Mouse (Mus musculus) lung, embryonic 16.5 days (tissue): Measurements from ENCODE around the gene Hnrnpul1. TPM values are rescaled to one million over a fixed set of nuclear protein-coding genes. Genes with fewer than 3 reads are reported as not detected.
"Not testable (repeated sequence)": the region's sequence is repeated elsewhere in the genome, so short reads cannot be mapped to it uniquely, and the experiment has no call there.

Experiments
- ATAC-seq: fragments of 200-750 bp; cut with Nextera tagmentation; 2 replicates; pipeline ENCODE4 v1.8.0; 2017; ENCODE audit warnings: low read depth, mild to moderate bottlenecking, moderate library complexity
- H3K27ac ChIP-seq: fragments of 300-500 bp; sonication (generic); 2 replicates; pipeline ENCODE4 v1.5.1; 2014; ENCODE audit warnings: mild to moderate bottlenecking, control low read depth, low read length
- H3K27me3 ChIP-seq: fragments of 300-500 bp; sonication (generic); 2 replicates; pipeline ENCODE4 v1.6.1; 2014; ENCODE audit warnings: low read depth, low read length, mixed read lengths; ENCODE audit not compliant: control insufficient read depth, insufficient read depth
- H3K36me3 ChIP-seq: fragments of 300-500 bp; sonication (generic); 2 replicates; pipeline ENCODE4 v1.6.1; 2014; ENCODE audit warnings: low read length; ENCODE audit not compliant: control insufficient read depth, insufficient read depth
- H3K4me1 ChIP-seq: fragments of 300-500 bp; sonication (generic); replicated peaks from 2 replicates; pipeline ENCODE4 v1.6.1; 2014; ENCODE audit warnings: low read length, mixed read lengths; ENCODE audit not compliant: control insufficient read depth, insufficient read depth
- H3K4me2 ChIP-seq: fragments of 300-500 bp; sonication (generic); 2 replicates; pipeline ENCODE4 v1.6.1; 2014; ENCODE audit warnings: low read depth, low read length, control low read depth
- H3K4me3 ChIP-seq: fragments of 300-500 bp; sonication (generic); 2 replicates; pipeline ENCODE4 v1.5.1; 2014; ENCODE audit warnings: mild to moderate bottlenecking, low read length, control low read depth
- H3K9ac ChIP-seq: fragments of 300-500 bp; sonication (generic); 2 replicates; pipeline ENCODE4 v1.6.1; 2014; ENCODE audit warnings: low read length, control low read depth
- H3K9me3 ChIP-seq: fragments of 300-500 bp; sonication (generic); 2 replicates; pipeline ENCODE4 v1.6.1; 2016; ENCODE audit warnings: low read length; ENCODE audit not compliant: control insufficient read depth
- WGBS: fragments of 180-500 bp; shearing (Covaris S2); extraction: QIAGEN DNeasy Blood & Tissue Kit; methylation state at CpG from one replicate; pipeline ENCODE4 v1.1.7; 2014; 5-methylcytosine and 5-hydroxymethylcytosine counted together
- polyA plus RNA-seq: library from polyadenylated mRNA; unstranded; fragments of >200 nt; fragmentation: Nextera tagmentation; extraction: Ambion mirVana; gene quantifications from 2 replicates; pipeline ENCODE4 v1.2.1, GENCODE M21; 2015

Gene Hnrnpul1
- polyA plus RNA-seq, 1 experiment from 2014 or later: 55.8 TPM

DNA sequence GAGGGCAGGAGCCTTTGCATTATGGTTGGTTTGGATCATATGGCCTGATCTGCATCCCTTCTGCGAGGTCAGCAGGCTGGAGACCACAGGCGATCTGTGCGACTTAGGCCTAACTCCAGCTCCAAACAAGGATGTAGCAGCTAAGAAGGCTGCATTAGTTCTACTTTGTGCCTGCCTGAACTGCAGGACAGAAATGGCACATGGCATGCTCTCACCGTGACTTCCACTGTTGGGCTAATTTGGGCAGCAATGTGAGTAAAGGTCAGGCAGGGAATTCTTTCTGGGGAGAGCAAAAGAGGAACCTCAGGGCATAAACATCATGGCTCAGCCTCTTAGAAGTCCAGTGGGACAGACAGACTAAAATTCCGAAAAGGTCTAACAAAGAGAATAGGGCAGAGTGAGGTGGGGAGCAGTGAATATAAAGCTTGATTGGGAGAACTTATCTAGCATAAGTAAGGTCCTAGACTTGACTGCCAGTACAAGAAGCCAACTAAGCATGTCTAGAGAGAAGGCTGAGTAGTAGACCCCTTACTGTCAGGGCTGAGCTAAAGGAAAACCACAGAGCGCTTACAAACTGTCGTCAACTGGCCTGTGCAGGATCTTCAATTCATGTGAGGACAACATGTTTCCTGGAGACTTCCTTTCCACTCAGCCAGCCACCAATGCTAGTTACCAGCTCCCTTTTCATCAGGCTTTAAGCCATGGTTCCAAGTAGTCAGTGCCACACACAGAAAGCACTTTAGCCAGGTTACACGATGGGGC is 23.1 kb downstream of the Hnrnpul1 start:
- no peak for ATAC-seq
- Histone ChIP-seq H3K9me3 (no peaks in the 10 kb centered on the region), H3K27me3 (no peaks in the 10 kb centered on the region), H3K36me3 (peaks cover 78% of the 10 kb centered on the region), H3K9ac (no peak overlapping the region), H3K4me2 (no peak overlapping the region), H3K4me1 (no peaks in the 10 kb centered on the region), H3K27ac (no peak overlapping the region), H3K4me3 (no peak overlapping the region)
- 88% methylated on average over 8 of the region's 8 CpGs for WGBS

DNA sequence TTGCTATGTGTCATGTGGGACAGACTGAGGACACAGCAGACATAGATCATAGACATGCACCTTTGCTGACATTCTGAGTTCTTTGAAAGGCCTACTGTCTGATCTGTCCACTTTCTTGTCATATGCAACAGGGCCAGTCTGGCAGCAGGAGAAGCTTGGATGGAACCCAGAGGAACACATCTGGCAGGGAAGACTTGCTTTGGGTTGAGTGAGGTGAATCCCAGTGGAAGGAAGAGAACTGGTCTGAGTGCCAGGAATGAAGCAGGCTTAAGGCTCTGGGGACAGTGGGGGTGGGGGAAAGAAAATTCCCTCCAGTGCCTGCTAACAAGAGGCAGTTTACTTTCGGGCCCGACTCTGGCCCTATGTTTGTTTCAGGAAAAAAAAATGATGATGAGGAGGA is 24.7 kb downstream of the Hnrnpul1 start:
- ATAC-seq: no peak
- no peaks in the 10 kb centered on the region for H3K4me1 ChIP-seq
- H3K9ac ChIP-seq: no peak overlapping the region
- peaks cover 86% of the 10 kb centered on the region for H3K36me3 ChIP-seq
- no peak overlapping the region for H3K4me3 ChIP-seq
- no peak overlapping the region for H3K27ac ChIP-seq
- H3K9me3 ChIP-seq: no peaks in the 10 kb centered on the region
- WGBS: 83% methylated on average over 2 of the region's 2 CpGs
- H3K27me3 ChIP-seq: no peaks in the 10 kb centered on the region
- H3K4me2 ChIP-seq: no peak overlapping the region

DNA sequence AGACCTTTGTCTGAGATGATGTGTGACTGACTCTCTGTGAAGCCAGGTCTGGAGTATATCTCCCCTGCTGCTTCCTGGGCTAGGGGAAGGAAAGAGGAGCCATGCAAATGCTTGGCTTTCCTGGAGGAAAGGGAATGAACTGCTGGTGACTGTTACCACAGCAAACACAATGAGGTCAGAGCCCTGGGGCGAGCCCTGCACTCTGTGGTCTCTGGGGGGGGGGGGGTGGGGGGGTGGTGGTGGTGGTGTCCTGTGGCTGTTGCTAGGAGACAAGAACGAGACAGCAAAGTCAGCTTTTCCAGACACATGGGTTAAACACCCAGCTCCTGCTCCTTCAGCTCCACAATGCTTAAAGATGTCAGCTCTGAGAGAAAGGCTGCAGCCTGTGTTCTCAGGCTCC is 25.2 kb downstream of the Hnrnpul1 start:
- no peaks in the 10 kb centered on the region for H3K4me1 ChIP-seq
- H3K4me3 ChIP-seq: no peak overlapping the region
- H3K36me3 ChIP-seq: peaks cover 86% of the 10 kb centered on the region
- H3K27ac ChIP-seq: no peak overlapping the region
- ATAC-seq: no peak
- no peaks in the 10 kb centered on the region for H3K27me3 ChIP-seq
- H3K4me2 ChIP-seq: no peak overlapping the region
- WGBS: 46% methylated on average over 2 of the region's 2 CpGs
- no peak overlapping the region for H3K9ac ChIP-seq
- H3K9me3 ChIP-seq: no peaks in the 10 kb centered on the region

DNA sequence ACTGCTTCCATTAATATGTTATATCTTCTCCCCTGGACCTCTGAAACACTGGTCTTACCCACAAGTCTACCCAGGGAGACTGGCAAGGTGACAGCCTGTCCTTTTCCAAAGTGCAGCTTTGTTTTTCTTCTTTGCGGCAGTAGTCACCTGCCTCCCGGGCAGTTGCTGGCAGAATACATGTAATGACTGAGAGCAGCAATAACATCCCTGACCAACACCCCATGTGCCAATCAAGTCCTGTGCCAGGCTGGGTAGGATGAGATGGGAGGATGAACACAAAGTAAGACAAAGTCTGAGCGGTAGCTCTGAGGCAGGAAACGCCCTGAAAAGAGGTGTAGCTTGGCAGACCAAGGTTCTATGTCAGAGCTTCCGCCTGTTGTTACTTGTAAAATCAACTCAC is 26.8 kb downstream of the Hnrnpul1 start:
- Histone ChIP-seq H3K4me2 (no peak overlapping the region), H3K9ac (no peak overlapping the region), H3K27ac (no peak overlapping the region), H3K27me3 (no peaks in the 10 kb centered on the region), H3K4me1 (no peaks in the 10 kb centered on the region), H3K4me3 (no peak overlapping the region), H3K36me3 (peaks cover 89% of the 10 kb centered on the region), H3K9me3 (no peaks in the 10 kb centered on the region)
- ATAC-seq: no peak
- 86% methylated on average over 5 of the region's 5 CpGs for WGBS

DNA sequence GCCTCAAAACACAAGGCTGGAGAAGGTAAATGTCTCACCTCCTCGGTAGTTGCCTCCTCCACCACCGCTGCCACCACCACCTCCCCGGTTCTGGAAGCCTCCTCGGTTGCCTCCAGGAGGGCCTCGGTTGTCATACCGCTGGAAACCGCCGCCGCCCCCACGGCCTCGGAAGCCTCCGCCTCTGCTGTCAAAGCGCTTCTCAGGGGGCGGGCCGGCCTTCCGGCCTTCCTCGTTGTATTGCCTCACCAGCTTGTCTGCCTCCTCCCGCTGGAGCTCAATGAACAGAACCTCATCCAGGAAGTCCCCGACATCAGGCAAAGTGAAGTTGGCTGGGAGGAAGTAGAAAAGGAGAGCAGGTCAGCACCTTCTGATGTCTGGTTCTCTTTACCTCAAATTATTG is 28.7 kb downstream of the Hnrnpul1 start:
- H3K4me2 ChIP-seq: no peak overlapping the region
- 75% methylated on average over 19 of the region's 19 CpGs for WGBS
- no peaks in the 10 kb centered on the region for H3K4me1 ChIP-seq
- ATAC-seq: no peak
- H3K4me3 ChIP-seq: no peak overlapping the region
- peaks cover 83% of the 10 kb centered on the region for H3K36me3 ChIP-seq
- no peaks in the 10 kb centered on the region for H3K9me3 ChIP-seq
- H3K27me3 ChIP-seq: no peaks in the 10 kb centered on the region
- H3K27ac ChIP-seq: no peak overlapping the region
- no peak overlapping the region for H3K9ac ChIP-seq

DNA sequence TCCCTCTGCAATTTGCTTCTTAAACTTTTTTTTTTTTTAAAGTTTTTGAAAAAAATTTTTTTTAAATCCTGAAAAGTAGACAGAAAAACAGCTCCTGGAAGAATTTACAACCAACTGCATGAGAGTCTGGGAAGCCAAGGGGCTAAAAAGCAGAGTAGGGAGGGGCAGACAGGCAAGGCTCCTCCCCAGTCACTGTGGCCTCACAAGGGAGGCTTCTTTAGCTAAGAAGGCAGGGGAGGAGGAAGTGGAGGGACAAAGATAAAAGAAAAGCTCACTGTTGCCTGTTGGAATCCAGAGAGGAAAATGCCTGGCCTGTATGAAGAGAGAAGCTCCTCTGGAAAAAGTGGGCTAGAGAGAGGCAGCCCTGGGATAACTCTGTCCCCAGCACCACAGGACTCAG is 32.8 kb downstream of the Hnrnpul1 start:
- H3K36me3 ChIP-seq: peaks cover 54% of the 10 kb centered on the region
- not testable (repeated sequence) for H3K9me3 ChIP-seq, ATAC-seq

DNA sequence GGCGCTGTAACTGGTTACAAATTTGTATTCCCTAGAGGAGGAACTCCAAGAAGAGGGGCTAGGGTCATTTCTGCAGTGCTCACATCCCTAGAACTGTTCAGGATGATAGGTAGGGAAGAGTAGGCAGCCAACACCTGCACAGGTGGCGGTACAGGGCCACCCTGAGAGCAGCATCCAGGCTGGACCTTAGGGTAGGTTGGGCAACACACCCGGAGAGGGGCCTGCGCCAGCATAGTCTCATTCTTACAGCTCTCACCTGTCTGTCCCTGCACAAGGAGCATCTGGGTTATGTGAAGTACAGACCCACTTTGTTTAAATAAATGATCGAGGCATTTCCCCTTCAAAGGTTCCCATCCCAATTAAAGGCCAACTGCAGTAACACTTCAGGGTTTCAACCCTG is 33.8 kb downstream of the Hnrnpul1 start:
- Histone ChIP-seq H3K36me3 (peaks cover 47% of the 10 kb centered on the region), H3K27me3 (no peaks in the 10 kb centered on the region), H3K4me1 (peaks cover 17% of the 10 kb centered on the region), H3K4me3 (no peak overlapping the region), H3K9me3 (no peaks in the 10 kb centered on the region), H3K9ac (no peak overlapping the region), H3K4me2 (no peak overlapping the region), H3K27ac (no peak overlapping the region)
- WGBS: 77% methylated on average over 5 of the region's 5 CpGs
- ATAC-seq: no peak

More for the DNA sequence above, 32.8 kb downstream of the Hnrnpul1 start:
- not testable (repeated sequence) for H3K9ac ChIP-seq, H3K27ac ChIP-seq, H3K4me2 ChIP-seq, H3K4me3 ChIP-seq, H3K27me3 ChIP-seq
- peaks cover 17% of the 10 kb centered on the region for H3K4me1 ChIP-seq

DNA sequence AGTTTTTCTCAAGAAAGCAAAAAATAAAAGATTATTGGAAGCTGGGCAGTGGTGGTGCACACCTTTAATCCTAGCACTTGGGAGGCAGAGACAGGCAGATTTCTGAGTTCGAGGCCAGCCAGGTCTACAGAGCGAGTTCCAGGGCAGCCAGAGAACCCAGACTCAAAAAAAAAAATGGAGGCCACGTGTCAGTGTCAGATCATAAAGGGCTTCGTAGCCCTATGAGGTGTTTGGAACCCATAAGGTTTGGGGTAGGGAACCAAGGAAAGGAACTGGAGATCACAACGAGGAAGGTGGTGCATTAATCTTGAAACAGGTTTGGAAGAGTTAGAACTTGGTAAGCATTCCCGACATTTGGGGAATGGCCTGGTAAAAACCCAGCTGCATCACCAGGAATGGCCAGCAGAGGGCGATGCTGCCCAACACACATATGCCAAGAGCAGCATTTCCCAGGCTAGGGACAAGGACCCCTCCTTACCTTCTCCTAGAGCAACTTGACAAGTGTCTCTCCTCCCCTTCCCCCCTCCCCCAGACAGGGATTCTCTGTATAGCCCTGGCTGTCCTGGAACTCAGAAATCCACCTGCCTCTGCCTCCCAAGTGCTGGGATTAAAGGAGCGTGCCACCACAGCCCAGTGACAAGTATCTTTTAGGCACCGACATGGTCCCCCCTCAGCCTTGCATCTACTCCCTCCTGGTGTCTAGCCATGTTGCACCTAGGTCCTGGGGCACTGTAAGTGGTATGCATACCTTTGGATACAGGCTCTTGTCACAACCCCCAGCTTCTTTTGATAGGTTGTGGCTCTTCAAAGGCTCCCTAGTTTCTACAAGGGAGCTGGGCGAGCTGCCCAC is 34.6 kb downstream of the Hnrnpul1 start:
- Histone ChIP-seq H3K36me3 (peaks cover 46% of the 10 kb centered on the region), H3K27ac (no peak overlapping the region), H3K27me3 (no peaks in the 10 kb centered on the region), H3K9me3 (no peaks in the 10 kb centered on the region), H3K4me1 (peaks cover 17% of the 10 kb centered on the region), H3K4me3 (no peak overlapping the region), H3K9ac (no peak overlapping the region), H3K4me2 (peak overlapping the region; percentile 89; the same call in 1 of the 2 replicates)
- peak; percentile 43 for ATAC-seq
- 57% methylated on average over 10 of the region's 10 CpGs for WGBS

DNA sequence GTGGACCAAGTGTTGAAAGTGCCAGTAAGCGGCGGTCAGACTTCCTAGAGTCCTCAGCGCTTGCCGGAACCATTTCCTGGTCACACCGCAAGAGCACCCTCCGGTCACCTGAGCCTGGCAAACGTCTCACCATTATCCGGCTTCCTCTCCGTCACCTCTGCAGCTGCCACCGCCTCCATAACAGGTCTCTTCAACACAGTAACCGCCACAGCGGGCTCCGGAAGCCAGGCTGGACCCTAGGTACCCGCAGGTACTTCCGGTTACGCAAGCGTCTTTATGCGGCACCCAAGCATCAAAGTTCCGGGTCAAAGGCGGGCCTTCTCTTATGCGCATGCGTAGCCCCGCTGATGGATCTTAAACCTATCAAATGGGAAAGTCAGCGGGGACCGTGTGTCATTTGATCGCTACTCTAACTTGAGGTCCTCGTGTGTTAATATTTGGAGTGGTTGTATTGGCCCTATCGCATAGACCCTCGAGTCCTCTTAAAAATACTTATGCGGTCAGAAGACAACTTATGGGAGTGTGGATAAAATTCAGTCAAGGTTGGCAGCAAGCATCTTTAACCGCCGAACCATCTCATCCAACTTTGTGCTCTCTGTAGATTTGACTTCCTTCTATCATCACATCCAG is 35.7 kb downstream of the Hnrnpul1 start, which contains the start of gene Ccdc97:
TSS of gene Ccdc97 (minus strand) at position 301 of the 630 bp plus-strand sequence.
- Histone ChIP-seq H3K36me3 (peaks cover 46% of the 10 kb centered on the region), H3K27me3 (no peaks in the 10 kb centered on the region), H3K4me2 (peak within 1 kb of the TSS; percentile 89), H3K9ac (peak within 1 kb of the TSS; percentile 70), H3K4me3 (peak within 1 kb of the TSS; percentile 63), H3K4me1 (peaks cover 17% of the 10 kb centered on the region), H3K9me3 (no peaks in the 10 kb centered on the region), H3K27ac (peak within 1 kb of the TSS; percentile 87)
- peak; percentile 90 for ATAC-seq
- 2% methylated on average over 32 of the region's 32 CpGs for WGBS
